Mouse (Mus musculus) frontal cortex, postnatal 10 days (tissue): ENCODE results near the gene Aspa.
"Not testable (repeated sequence)": the region's sequence is repeated elsewhere in the genome, so short reads cannot be mapped to it uniquely, and the experiment has no call there.

Source experiments
- DNase-seq, 2 experiments: peaks; one replicate each; pipeline ENCODE4 v3.0.0; 2022; ENCODE audit warnings: low spot score in 2 of 2, mixed read lengths in 1 of 2

Gene Aspa

GRCm38 (mm10) chr11:73329442-73329841 lies at the start of gene Aspa, which contains the start of the genes Gm49340 and Spata22:
Gene Aspa (minus strand): TSS chr11:73329596.
Gene Gm49340 (plus strand): TSS chr11:73329741.
Gene Spata22 (plus strand): TSS chr11:73329741.
- DNase-seq = no peak

DNA sequence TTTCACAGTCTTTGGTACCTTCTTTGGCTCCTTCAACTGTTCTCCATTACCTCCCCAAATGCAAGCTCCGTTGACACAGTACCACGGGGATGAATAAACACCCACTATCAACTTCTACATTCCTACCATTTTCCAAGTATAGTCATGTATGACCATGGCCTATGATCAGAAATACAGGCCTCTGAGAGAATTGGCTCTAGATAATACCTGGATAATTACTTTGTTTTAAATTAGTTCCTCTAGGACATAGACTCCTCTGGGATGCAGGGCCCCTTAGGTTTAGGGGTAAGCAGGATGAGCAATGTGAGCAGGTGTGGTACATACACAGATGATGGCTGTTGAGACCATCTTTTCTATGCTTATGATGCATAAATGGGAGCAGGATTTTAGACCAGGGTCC lies 41.5 kb upstream of the Aspa start, which contains the start of gene Olfr376:
Gene Olfr376, plus strand, starts transcription at position 301 of the 400 bp plus-strand sequence.
- no peak for DNase-seq

GRCm38 (mm10) chr11:73350483-73350882 lies 21.1 kb upstream of the Aspa start, which contains the start of gene Olfr20:
Gene Olfr20 (plus strand): TSS chr11:73350783.
- DNase-seq = no peak

DNA sequence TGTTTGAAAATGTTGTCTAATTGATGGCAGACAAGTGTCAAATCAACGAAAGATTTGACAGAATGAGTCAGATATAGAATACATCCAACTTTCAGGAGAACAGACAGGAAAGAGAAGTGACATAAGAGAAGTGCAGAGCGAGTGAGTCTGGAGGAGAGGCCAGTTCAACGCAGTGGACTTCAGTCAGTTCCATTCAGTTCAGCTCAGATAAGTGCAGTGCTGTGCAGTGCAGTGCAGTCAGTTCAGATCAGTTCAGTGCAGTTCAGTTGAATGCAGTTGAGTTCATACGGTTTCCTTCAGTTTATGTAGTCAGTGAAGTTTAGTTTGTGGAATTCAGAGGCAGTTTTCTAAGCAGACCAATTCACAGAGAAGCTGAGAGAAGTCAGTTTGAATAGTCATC lies 7.5 kb upstream of the Aspa start:
- no peak for DNase-seq

DNA sequence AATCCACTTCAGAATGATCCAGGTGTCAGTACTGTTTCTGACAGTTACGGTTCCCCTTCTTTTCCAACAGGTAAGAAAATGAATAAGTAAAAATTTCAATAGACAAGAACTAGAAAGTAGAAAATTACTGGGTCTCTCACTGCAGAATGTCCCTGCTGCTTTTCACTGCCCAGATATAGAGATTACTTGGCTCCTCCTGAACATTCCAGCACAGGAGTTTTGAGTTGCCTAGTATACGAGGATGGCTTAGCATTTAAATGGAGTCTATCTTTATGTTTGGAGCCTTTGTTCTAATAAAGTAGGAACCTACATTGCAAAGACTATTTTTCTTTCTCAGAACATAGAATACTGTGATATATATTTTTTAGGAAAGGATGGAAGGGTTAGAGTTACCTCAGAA lies 4.0 kb upstream of the Aspa start:
- no peak for DNase-seq

- DNase-seq = peak in 1 of 2 experiments; percentile 7
These were observed 2.0 kb downstream of the Aspa start for GRCm38 (mm10) chr11:73327361-73327760.

DNA sequence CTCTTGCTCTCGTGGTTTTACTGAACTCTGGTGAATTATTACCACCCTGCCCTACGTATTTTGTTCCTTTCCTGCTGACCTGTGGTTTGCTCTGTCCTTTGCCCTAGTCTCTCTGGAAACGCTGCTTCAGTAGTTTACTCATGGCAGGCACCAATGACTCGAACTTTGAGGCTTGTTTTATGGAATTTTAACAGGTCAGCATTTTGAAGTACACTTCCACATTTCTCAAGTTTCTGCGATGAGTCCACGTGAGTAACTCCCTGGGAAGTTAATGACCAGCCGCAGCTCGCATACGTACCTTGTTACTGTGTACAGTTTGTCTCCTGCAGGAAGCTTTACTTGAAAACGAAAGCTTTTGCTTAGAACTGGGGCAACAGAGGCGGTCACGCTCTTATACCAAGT lies 2.9 kb downstream of the Aspa start:
- no peak for DNase-seq

GRCm38 (mm10) chr11:73323906-73324830 lies 5.2 kb downstream of the Aspa start:
- DNase-seq = no peak

GRCm38 (mm10) chr11:73321064-73321463 lies 8.3 kb downstream of the Aspa start:
- not testable (repeated sequence) for DNase-seq

GRCm38 (mm10) chr11:73318581-73318980 lies 10.8 kb downstream of the Aspa start:
- not testable (repeated sequence) for DNase-seq

GRCm38 (mm10) chr11:73315961-73316360 lies 13.4 kb downstream of the Aspa start:
- DNase-seq = no peak

DNA sequence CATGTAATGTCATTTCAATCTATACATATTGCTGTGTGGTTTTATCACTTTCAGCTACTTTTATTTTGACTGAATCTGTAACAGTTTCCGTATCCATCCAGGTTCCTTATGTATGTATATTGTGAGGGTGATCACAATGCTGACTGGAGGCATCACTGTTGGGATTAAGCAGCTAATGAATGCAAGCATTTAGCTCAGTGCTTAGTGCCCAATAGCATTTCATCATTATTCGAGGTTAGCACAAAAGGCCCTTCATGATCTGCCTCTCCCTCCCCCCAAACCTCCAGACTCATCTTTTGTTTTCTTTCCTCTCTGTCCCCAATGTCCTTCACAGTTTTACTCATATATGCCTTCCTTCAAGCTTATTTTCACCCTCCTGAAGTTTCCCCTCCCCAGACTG lies 26.3 kb downstream of the Aspa start:
- DNase-seq = no peak

DNA sequence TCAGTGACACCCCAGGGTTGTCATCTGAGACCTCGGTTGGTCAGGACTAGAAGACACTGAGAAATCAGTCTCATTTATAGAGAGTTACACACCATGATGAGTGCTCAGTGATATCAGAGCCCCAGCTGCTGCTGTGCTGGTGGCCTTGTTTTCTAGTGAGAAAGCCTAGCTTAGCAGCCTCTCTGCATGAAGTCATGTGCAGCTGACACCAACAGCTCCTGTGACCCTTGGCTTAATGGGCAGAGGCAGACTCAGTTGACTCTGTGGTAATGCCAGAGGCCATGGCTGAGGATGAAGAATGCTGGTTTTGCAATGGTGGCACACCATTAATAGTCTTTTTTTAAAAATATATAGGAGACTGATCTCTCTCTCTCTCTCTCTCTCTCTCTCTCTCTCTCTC lies 39.8 kb downstream of the Aspa start:
- DNase-seq = no peak

DNA sequence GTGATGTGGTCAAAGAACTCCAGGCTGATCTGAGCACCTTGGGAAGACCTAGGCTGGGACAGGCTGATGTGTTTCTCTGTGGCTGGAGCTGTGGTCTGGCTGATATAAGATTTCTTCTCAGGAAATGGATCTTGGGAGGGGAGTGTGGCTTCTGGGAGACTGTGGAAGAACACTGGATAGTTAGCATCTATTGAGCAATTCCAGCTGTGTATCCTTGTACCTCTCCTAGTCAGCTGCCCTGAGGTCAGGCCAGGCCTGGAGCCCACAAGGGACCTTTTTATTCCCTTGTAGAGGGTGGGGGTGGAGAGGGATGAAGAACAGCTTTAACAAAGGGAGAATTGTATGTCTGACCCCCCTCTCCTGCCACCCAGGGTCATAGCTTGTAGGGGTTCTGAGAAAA lies 45.0 kb downstream of the Aspa start:
- no peak for DNase-seq

- DNase-seq = no peak
These were observed 45.5 kb downstream of the Aspa start for GRCm38 (mm10) chr11:73283926-73284325.

DNA sequence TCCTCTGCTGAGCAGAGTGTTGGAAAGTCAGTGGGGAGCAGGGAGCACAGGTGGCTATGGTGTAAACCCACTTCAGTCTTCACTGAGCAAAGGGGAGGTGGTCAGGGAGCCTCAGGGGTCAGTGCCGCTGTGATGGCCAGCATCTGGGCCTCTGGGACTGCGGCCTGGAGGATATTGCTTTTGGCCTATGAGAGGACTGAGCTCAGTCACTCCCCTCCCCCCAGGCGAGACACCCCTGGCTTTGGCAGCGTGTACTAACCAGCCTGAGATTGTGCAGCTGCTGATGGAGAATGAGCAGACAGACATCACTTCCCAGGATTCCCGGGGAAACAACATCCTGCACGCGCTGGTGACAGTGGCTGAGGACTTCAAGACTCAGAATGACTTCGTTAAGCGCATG lies 46.0 kb downstream of the Aspa start:
- no peak for DNase-seq

GRCm38 (mm10) chr11:73281528-73282027 lies 47.8 kb downstream of the Aspa start:
- peak; percentile 76 to 82 for DNase-seq

DNA sequence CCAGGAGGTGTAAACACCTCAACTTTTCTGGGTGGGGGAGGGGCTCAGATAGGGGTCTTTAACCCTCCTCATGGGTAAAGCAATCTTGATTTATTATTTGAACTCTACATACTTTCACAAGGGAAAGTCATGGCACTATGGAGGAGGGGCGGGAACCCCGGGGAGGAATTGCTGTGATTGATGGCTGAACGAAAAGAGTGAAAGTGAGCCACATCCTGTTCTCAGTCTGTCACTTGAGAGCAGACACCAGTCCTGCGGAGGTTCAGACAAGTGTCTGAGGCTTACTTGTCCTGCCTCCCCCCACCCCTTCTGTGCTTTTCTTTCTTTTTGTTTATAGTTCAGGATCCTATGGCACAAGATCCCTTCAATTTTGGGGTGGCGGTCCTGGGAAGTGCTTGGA lies 48.7 kb downstream of the Aspa start:
- DNase-seq = no peak

GRCm38 (mm10) chr11:73274821-73275220 lies 54.6 kb downstream of the Aspa start:
- no peak for DNase-seq

GRCm38 (mm10) chr11:73267267-73267666 lies 62.1 kb downstream of the Aspa start, which contains the start of gene Trpv3:
Gene Trpv3 (plus strand): TSS chr11:73267388.
- no peak for DNase-seq

DNA sequence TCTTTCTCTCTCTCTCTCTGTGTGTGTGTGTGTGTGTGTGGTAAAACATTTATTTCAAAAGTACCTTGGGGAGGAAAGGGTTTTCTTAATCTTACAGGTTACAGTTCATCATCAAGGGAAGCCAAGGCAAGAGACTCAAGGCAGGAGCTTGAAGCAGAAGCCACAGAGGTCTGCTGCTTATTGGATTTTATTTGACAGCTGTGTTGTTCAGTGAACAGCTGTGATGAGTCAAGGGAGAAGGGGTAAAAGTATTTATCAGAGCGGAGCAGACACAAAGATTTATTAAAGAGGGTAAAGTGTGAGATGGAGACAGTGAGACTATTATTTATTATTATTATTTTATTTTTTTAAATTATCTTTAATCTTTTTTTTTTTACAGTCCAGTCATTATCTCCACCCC lies 68.0 kb downstream of the Aspa start:
- no peak for DNase-seq

- no peak for DNase-seq
These were observed 68.9 kb downstream of the Aspa start for GRCm38 (mm10) chr11:73260457-73260856.

GRCm38 (mm10) chr11:73258664-73259063 lies 70.7 kb downstream of the Aspa start:
- DNase-seq = no peak
